Mouse (Mus musculus): ENCODE data around the gene Klrb1a. TPM values are rescaled to one million over a fixed set of nuclear protein-coding genes. Genes with fewer than 3 reads are reported as not detected.
"Not testable (repeated sequence)": the region's sequence is repeated elsewhere in the genome, so short reads cannot be mapped to it uniquely, and the experiment has no call there.

Gene Klrb1a
- polyA plus RNA-seq (2011; ENCODE audit: insufficient read depth, insufficient read length, low replicate concordance, missing spikeins), result not detected in 2 replicates

GRCm38 (mm10) chr6:128623433-128623832 lies at the start of gene Klrb1a:
Klrb1a (minus strand) TSS chr6:128623533.
- H3K4me1 ChIP-seq (ENCODE audit: control insufficient read depth, insufficient read depth, low read length); H3K4me3 ChIP-seq (replicated peaks; ENCODE audit: control insufficient read depth, low read depth, low read length); H3K27ac ChIP-seq (ENCODE audit: control insufficient read depth, insufficient read depth, low read depth, low read length, poor library complexity): not testable (repeated sequence)
- WGBS, result 94% methylated on average over 5 of the region's 5 CpGs

GRCm38 (mm10) chr6:128669936-128670335 lies 46.6 kb upstream of the Klrb1a start:
- H3K27ac ChIP-seq (ENCODE audit: control insufficient read depth, insufficient read depth, low read depth, low read length, poor library complexity), result no peak overlapping the region
- WGBS, result 68% methylated on average over 4 of the region's 4 CpGs
- H3K4me1 ChIP-seq (ENCODE audit: control insufficient read depth, insufficient read depth, low read length), result no peaks in the 10 kb centered on the region
- TF ChIP-seq POLR2A (IDR thresholded peaks at IDR 0.05; ENCODE audit: borderline replicate concordance, control insufficient read depth, low read depth, low read length) (no peak), CTCF (IDR thresholded peaks at IDR 0.05; ENCODE audit: control insufficient read depth, insufficient read depth, low read length) (no peak)
- no peak overlapping the region for H3K4me3 ChIP-seq (replicated peaks; ENCODE audit: control insufficient read depth, low read depth, low read length)

- Histone ChIP-seq H3K4me3 (replicated peaks; ENCODE audit: control insufficient read depth, low read depth, low read length) (no peak within 1 kb of the TSS), H3K27ac (ENCODE audit: control insufficient read depth, insufficient read depth, low read depth, low read length, poor library complexity) (no peak within 1 kb of the TSS), H3K4me1 (ENCODE audit: control insufficient read depth, insufficient read depth, low read length) (no peaks in the 10 kb centered on the region)
- TF ChIP-seq POLR2A (IDR thresholded peaks at IDR 0.05; ENCODE audit: borderline replicate concordance, control insufficient read depth, low read depth, low read length) (no peak), CTCF (IDR thresholded peaks at IDR 0.05; ENCODE audit: control insufficient read depth, insufficient read depth, low read length) (0 out of 2 replicates have a peak, but pooled peaks have one; percentile 23)
- 2% methylated on average over 1 of the region's 1 CpGs for WGBS
Observed at GRCm38 (mm10) chr6:128662206-128662605, 38.9 kb upstream of the Klrb1a start, which contains the start of gene Clec2h. Clec2h (plus strand) TSS chr6:128662385.

- TF ChIP-seq CTCF (IDR thresholded peaks at IDR 0.05; ENCODE audit: control insufficient read depth, insufficient read depth, low read length) (no peak), POLR2A (IDR thresholded peaks at IDR 0.05; ENCODE audit: borderline replicate concordance, control insufficient read depth, low read depth, low read length) (no peak)
- H3K4me3 ChIP-seq (replicated peaks; ENCODE audit: control insufficient read depth, low read depth, low read length), result no peak overlapping the region
- no peak overlapping the region for H3K27ac ChIP-seq (ENCODE audit: control insufficient read depth, insufficient read depth, low read depth, low read length, poor library complexity)
- 82% methylated on average over 1 of the region's 1 CpGs for WGBS
- H3K4me1 ChIP-seq (ENCODE audit: control insufficient read depth, insufficient read depth, low read length), result no peaks in the 10 kb centered on the region
Observed at GRCm38 (mm10) chr6:128661249-128661648, 37.9 kb upstream of the Klrb1a start.

DNA sequence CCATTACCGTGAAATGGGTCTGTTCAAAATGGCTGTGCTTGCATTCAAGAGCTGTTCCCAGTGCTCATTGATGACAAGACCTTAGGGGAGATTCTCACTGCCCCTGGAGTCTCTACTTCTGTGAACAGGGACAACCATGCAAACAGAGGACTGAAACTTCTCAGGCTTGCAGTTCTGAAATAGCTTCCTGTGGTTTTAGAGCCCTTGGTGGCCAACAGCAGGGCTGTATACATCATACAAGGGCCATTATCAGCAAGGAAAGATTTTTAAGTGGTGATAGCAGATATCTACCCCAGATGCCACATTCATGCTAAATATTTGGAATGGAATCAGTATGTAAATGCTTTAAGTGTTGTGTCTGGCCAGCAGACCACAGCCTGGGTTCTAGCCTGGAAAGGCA lies 29.6 kb upstream of the Klrb1a start:
- TF ChIP-seq POLR2A (IDR thresholded peaks at IDR 0.05; ENCODE audit: borderline replicate concordance, control insufficient read depth, low read depth, low read length) (no peak), CTCF (IDR thresholded peaks at IDR 0.05; ENCODE audit: control insufficient read depth, insufficient read depth, low read length) (no peak)
- no peak overlapping the region for H3K27ac ChIP-seq (ENCODE audit: control insufficient read depth, insufficient read depth, low read depth, low read length, poor library complexity)
- no peaks in the 10 kb centered on the region; the same call in 1 of the 2 replicates for H3K4me1 ChIP-seq (ENCODE audit: control insufficient read depth, insufficient read depth, low read length)
- 91% methylated on average over 1 of the region's 1 CpGs for WGBS
- no peak overlapping the region for H3K4me3 ChIP-seq (replicated peaks; ENCODE audit: control insufficient read depth, low read depth, low read length)

DNA sequence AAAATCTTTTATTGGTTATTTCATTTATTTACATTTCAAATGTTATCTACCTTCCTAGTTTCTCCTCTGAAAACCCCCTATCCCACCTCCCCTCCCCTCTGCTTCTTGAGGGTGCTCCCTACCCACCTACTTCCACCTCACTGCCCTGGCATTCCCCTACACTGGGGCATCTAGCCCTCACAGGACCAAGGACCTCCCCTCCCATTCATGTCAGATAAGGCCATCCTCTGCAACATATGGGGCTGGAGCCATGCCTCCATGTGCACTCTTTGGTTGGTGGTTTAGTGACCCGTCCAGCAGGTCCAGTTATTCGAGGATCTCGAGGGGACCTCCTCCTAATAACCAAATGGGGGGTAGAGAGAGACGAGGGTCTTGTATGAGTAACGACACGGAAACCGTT lies 27.5 kb upstream of the Klrb1a start:
- WGBS, result 83% methylated on average over 7 of the region's 7 CpGs
- not testable (repeated sequence) for H3K4me3 ChIP-seq (replicated peaks; ENCODE audit: control insufficient read depth, low read depth, low read length); H3K4me1 ChIP-seq (ENCODE audit: control insufficient read depth, insufficient read depth, low read length); H3K27ac ChIP-seq (ENCODE audit: control insufficient read depth, insufficient read depth, low read depth, low read length, poor library complexity)

- no peak overlapping the region for H3K4me3 ChIP-seq (replicated peaks; ENCODE audit: control insufficient read depth, low read depth, low read length)
- no peaks in the 10 kb centered on the region; the same call in 1 of the 2 replicates for H3K4me1 ChIP-seq (ENCODE audit: control insufficient read depth, insufficient read depth, low read length)
- no peak overlapping the region for H3K27ac ChIP-seq (ENCODE audit: control insufficient read depth, insufficient read depth, low read depth, low read length, poor library complexity)
- 75% methylated on average over 1 of the region's 1 CpGs for WGBS
- TF ChIP-seq CTCF (IDR thresholded peaks at IDR 0.05; ENCODE audit: control insufficient read depth, insufficient read depth, low read length) (no peak), POLR2A (IDR thresholded peaks at IDR 0.05; ENCODE audit: borderline replicate concordance, control insufficient read depth, low read depth, low read length) (no peak)
Observed at GRCm38 (mm10) chr6:128650187-128650586, 26.9 kb upstream of the Klrb1a start.

DNA sequence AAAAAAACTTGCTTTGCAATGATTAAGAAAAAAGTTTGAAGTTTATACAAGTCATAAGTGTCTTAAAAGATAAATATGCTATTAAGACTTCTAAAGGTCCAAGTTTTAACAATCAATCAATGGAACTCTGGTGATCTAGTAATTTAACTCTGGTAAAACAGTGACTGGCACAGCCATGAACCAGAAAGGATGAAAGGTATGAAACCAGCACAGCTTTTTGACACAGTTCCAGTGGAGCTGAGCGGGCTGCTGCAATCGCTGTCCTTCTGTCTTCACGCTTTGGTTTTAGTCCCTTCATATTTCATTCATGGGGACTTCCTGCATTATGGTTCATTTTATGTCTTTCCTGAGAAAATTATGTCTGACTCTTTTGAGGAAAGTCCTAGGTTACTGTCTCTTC lies 26.3 kb upstream of the Klrb1a start:
- TF ChIP-seq POLR2A (IDR thresholded peaks at IDR 0.05; ENCODE audit: borderline replicate concordance, control insufficient read depth, low read depth, low read length) (no peak), CTCF (IDR thresholded peaks at IDR 0.05; ENCODE audit: control insufficient read depth, insufficient read depth, low read length) (no peak)
- H3K27ac ChIP-seq (ENCODE audit: control insufficient read depth, insufficient read depth, low read depth, low read length, poor library complexity), result no peak overlapping the region
- 84% methylated on average over 3 of the region's 3 CpGs for WGBS

GRCm38 (mm10) chr6:128645708-128646107 lies 22.4 kb upstream of the Klrb1a start:
- 90% methylated on average over 12 of the region's 12 CpGs for WGBS
- not testable (repeated sequence) for H3K4me1 ChIP-seq (ENCODE audit: control insufficient read depth, insufficient read depth, low read length); H3K27ac ChIP-seq (ENCODE audit: control insufficient read depth, insufficient read depth, low read depth, low read length, poor library complexity); H3K4me3 ChIP-seq (replicated peaks; ENCODE audit: control insufficient read depth, low read depth, low read length)

More for the DNA sequence above, 26.3 kb upstream of the Klrb1a start:
- no peaks in the 10 kb centered on the region; the same call in none of the 2 replicates for H3K4me1 ChIP-seq (ENCODE audit: control insufficient read depth, insufficient read depth, low read length)
- H3K4me3 ChIP-seq (replicated peaks; ENCODE audit: control insufficient read depth, low read depth, low read length), result no peak overlapping the region

DNA sequence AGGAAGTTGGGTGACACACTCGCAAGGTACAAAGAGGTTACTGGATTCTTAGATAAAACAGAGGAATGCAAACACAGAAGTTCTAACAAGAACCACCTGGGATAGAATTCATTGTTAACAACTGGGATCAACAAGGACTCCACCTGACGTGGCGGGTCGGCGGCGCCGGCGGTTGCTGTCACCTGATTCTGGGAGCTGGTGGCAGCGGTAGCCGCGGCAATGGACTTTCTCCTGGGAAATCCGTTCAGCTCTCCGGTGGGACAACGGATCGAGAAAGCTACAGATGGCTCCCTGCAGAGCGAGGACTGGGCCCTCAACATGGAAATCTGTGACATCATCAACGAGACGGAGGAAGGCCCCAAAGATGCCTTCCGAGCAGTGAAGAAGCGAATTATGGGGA lies 21.4 kb upstream of the Klrb1a start:
- not testable (repeated sequence) for H3K4me1 ChIP-seq (ENCODE audit: control insufficient read depth, insufficient read depth, low read length); H3K27ac ChIP-seq (ENCODE audit: control insufficient read depth, insufficient read depth, low read depth, low read length, poor library complexity); H3K4me3 ChIP-seq (replicated peaks; ENCODE audit: control insufficient read depth, low read depth, low read length)
- 93% methylated on average over 20 of the region's 20 CpGs for WGBS
